Mouse (Mus musculus) intestine, embryonic 14.5 days (tissue): ENCODE data around the gene Rrbp1. TPM values are rescaled to one million over a fixed set of nuclear protein-coding genes. Genes with fewer than 3 reads are reported as not detected.

Source experiments
- ATAC-seq: fragments of 200-750 bp; cut with Nextera tagmentation; replicated peaks from 2 replicates; pipeline ENCODE4 v1.8.0; 2017; ENCODE audit warnings: low read depth, moderate number of reproducible peaks, moderate TSS enrichment, moderate library complexity; ENCODE audit not compliant: low FRiP score, low TSS enrichment
- DNase-seq: peaks from one replicate; pipeline ENCODE4 v3.0.0-alpha.2; 2018; ENCODE audit warnings: low spot score
- H3K27ac ChIP-seq: fragments of 300-500 bp; sonication (generic); 2 replicates; pipeline ENCODE4 v1.5.1; 2014; ENCODE audit warnings: low read depth, mild to moderate bottlenecking, control low read depth
- H3K27me3 ChIP-seq: fragments of 300-500 bp; sonication (generic); replicated peaks from 2 replicates; pipeline ENCODE4 v1.6.1; 2014; ENCODE audit warnings: low read length, control low read depth; ENCODE audit not compliant: control insufficient read depth, insufficient read depth
- H3K36me3 ChIP-seq: fragments of 300-500 bp; sonication (generic); 2 replicates; pipeline ENCODE4 v1.6.1; 2014; ENCODE audit warnings: low read length, control low read depth; ENCODE audit not compliant: control insufficient read depth, insufficient read depth
- H3K4me1 ChIP-seq: fragments of 300-500 bp; sonication (generic); replicated peaks from 2 replicates; pipeline ENCODE4 v1.6.1; 2014; ENCODE audit warnings: low read length, control low read depth, mixed read lengths; ENCODE audit not compliant: control insufficient read depth, insufficient read depth
- H3K4me2 ChIP-seq: fragments of 300-500 bp; sonication (generic); 2 replicates; pipeline ENCODE4 v1.6.1; 2014; ENCODE audit warnings: low read length
- H3K4me3 ChIP-seq: fragments of 300-500 bp; sonication (generic); 2 replicates; pipeline ENCODE4 v1.5.1; 2014; ENCODE audit warnings: low read depth, low read length, control low read depth, mixed read lengths
- H3K9ac ChIP-seq: fragments of 300-500 bp; sonication (generic); 2 replicates; pipeline ENCODE4 v1.6.1; 2014; ENCODE audit warnings: mild to moderate bottlenecking, low read length
- H3K9me3 ChIP-seq: fragments of 300-500 bp; sonication (generic); 2 replicates; pipeline ENCODE4 v1.6.1; 2016; ENCODE audit warnings: low read length, control low read depth; ENCODE audit not compliant: control insufficient read depth
- WGBS: fragments of 180-500 bp; shearing (Covaris S2); extraction: QIAGEN DNeasy Blood & Tissue Kit; methylation state at CpG from one replicate; pipeline ENCODE4 v1.1.7; 2014; 5-methylcytosine and 5-hydroxymethylcytosine counted together
- polyA plus RNA-seq: library from polyadenylated mRNA; unstranded; fragments of >200 nt; fragmentation: Nextera tagmentation; extraction: Ambion mirVana; gene quantifications from 2 replicates; pipeline ENCODE4 v1.2.1, GENCODE M21; 2014

Rrbp1 gene
- polyA plus RNA-seq, result 104 and 109 TPM in 2 replicates

GRCm38 (mm10) chr2:144011080-144011551 is at the start of gene Rrbp1:
Gene Rrbp1, minus strand, starts transcription at chr2:144011263.
- peak within 1 kb of the TSS; percentile 92 for H3K4me2 ChIP-seq
- ATAC-seq, result peak; percentile 98
- H3K27me3 ChIP-seq, result no peaks in the 10 kb centered on the region
- under 1% methylated on average over 52 of the region's 53 CpGs for WGBS
- peak within 1 kb of the TSS; percentile 99 for H3K9ac ChIP-seq
- peak; percentile 97 for DNase-seq
- peak within 1 kb of the TSS; percentile 98 for H3K27ac ChIP-seq
- H3K4me3 ChIP-seq, result peak within 1 kb of the TSS; percentile 91
- no peaks in the 10 kb centered on the region for H3K9me3 ChIP-seq
- H3K36me3 ChIP-seq, result 0 out of 2 replicates have a peak, but pooled peaks cover 3% of the 10 kb centered on the region
- H3K4me1 ChIP-seq, result peaks cover 32% of the 10 kb centered on the region

GRCm38 (mm10) chr2:144057735-144058134 is 46.7 kb upstream of the Rrbp1 start:
- H3K27ac ChIP-seq, result no peak overlapping the region
- no peak overlapping the region for H3K4me3 ChIP-seq
- H3K4me2 ChIP-seq, result no peak overlapping the region
- H3K4me1 ChIP-seq, result no peaks in the 10 kb centered on the region
- no peak for DNase-seq
- no peak for ATAC-seq
- H3K27me3 ChIP-seq, result no peaks in the 10 kb centered on the region
- H3K9me3 ChIP-seq, result no peaks in the 10 kb centered on the region
- no peak overlapping the region for H3K9ac ChIP-seq
- WGBS, result 77% methylated on average over 2 of the region's 2 CpGs
- H3K36me3 ChIP-seq, result no peaks in the 10 kb centered on the region

GRCm38 (mm10) chr2:144052410-144053065 is 41.5 kb upstream of the Rrbp1 start:
- 69% methylated on average over 8 of the region's 8 CpGs for WGBS
- DNase-seq (no peak), ATAC-seq (no peak)
- no peak overlapping the region for H3K4me3 ChIP-seq
- no peak overlapping the region for H3K27ac ChIP-seq
- H3K4me1 ChIP-seq, result no peaks in the 10 kb centered on the region
- H3K27me3 ChIP-seq, result no peaks in the 10 kb centered on the region
- H3K9ac ChIP-seq, result no peak overlapping the region
- H3K36me3 ChIP-seq, result no peaks in the 10 kb centered on the region
- no peaks in the 10 kb centered on the region for H3K9me3 ChIP-seq
- no peak overlapping the region for H3K4me2 ChIP-seq

- no peaks in the 10 kb centered on the region for H3K36me3 ChIP-seq
- H3K4me3 ChIP-seq, result no peak overlapping the region
- no peak overlapping the region for H3K27ac ChIP-seq
- H3K27me3 ChIP-seq, result no peaks in the 10 kb centered on the region
- WGBS, result 85% methylated on average over 6 of the region's 6 CpGs
- DNase-seq (no peak), ATAC-seq (no peak)
- no peaks in the 10 kb centered on the region for H3K9me3 ChIP-seq
- H3K9ac ChIP-seq, result no peak overlapping the region
- no peak overlapping the region for H3K4me2 ChIP-seq
- H3K4me1 ChIP-seq, result peaks cover 5% of the 10 kb centered on the region
These were observed 39.8 kb upstream of the Rrbp1 start for GRCm38 (mm10) chr2:144050861-144051260.

GRCm38 (mm10) chr2:144050146-144050680 is 39.1 kb upstream of the Rrbp1 start:
- Histone ChIP-seq H3K27ac (no peak overlapping the region), H3K9me3 (no peaks in the 10 kb centered on the region), H3K4me1 (peaks cover 5% of the 10 kb centered on the region), H3K27me3 (no peaks in the 10 kb centered on the region), H3K4me2 (no peak overlapping the region), H3K9ac (no peak overlapping the region), H3K36me3 (no peaks in the 10 kb centered on the region), H3K4me3 (no peak overlapping the region)
- DNase-seq, result no peak
- ATAC-seq, result no peak
- 81% methylated on average over 8 of the region's 8 CpGs for WGBS

- Histone ChIP-seq H3K36me3 (no peaks in the 10 kb centered on the region), H3K4me1 (peaks cover 5% of the 10 kb centered on the region), H3K27me3 (no peaks in the 10 kb centered on the region), H3K9me3 (peaks cover 9% of the 10 kb centered on the region; the same call in 1 of the 2 replicates), H3K4me3 (no peak overlapping the region), H3K4me2 (no peak overlapping the region), H3K9ac (no peak overlapping the region), H3K27ac (no peak overlapping the region)
- WGBS, result 58% methylated on average over 11 of the region's 11 CpGs
- no peak for ATAC-seq
- DNase-seq, result no peak
These were observed 35.9 kb upstream of the Rrbp1 start for GRCm38 (mm10) chr2:144046916-144047315.

- Histone ChIP-seq H3K4me2 (no peak overlapping the region), H3K4me1 (peaks cover 5% of the 10 kb centered on the region), H3K27me3 (no peaks in the 10 kb centered on the region), H3K36me3 (no peaks in the 10 kb centered on the region), H3K4me3 (no peak overlapping the region), H3K9me3 (peaks cover 11% of the 10 kb centered on the region), H3K9ac (no peak overlapping the region), H3K27ac (no peak overlapping the region)
- ATAC-seq (no peak), DNase-seq (no peak)
- WGBS, result 63% methylated on average over 5 of the region's 5 CpGs
These were observed 34.9 kb upstream of the Rrbp1 start for GRCm38 (mm10) chr2:144045756-144046560.

GRCm38 (mm10) chr2:144044726-144045125 is 33.7 kb upstream of the Rrbp1 start:
- Histone ChIP-seq H3K9ac (no peak overlapping the region), H3K36me3 (no peaks in the 10 kb centered on the region), H3K9me3 (peaks cover 11% of the 10 kb centered on the region), H3K4me3 (no peak overlapping the region), H3K4me1 (peaks cover 5% of the 10 kb centered on the region), H3K4me2 (no peak overlapping the region), H3K27me3 (no peaks in the 10 kb centered on the region), H3K27ac (no peak overlapping the region)
- WGBS, result 78% methylated on average over 6 of the region's 6 CpGs
- DNase-seq (no peak), ATAC-seq (no peak)
